Mouse (Mus musculus) lung, adult 2 months (tissue): Measurements from ENCODE around the gene Ttyh2.

ENCODE experiments used
- CTCF ChIP-seq: fragments of 200-500 bp; IDR thresholded peaks from 2 replicates; pipeline ENCODE4 v1.5.1; 2011; ENCODE audit warnings: mild to moderate bottlenecking, low read length, control low read depth; ENCODE audit not compliant: insufficient read depth
- POLR2A ChIP-seq: fragments of 200-500 bp; IDR thresholded peaks from 2 replicates; pipeline ENCODE4 v1.6.1; 2011; ENCODE audit warnings: low read depth, mild to moderate bottlenecking, control low read depth, low read length, borderline replicate concordance; ENCODE audit errors: extremely low read depth

DNA sequence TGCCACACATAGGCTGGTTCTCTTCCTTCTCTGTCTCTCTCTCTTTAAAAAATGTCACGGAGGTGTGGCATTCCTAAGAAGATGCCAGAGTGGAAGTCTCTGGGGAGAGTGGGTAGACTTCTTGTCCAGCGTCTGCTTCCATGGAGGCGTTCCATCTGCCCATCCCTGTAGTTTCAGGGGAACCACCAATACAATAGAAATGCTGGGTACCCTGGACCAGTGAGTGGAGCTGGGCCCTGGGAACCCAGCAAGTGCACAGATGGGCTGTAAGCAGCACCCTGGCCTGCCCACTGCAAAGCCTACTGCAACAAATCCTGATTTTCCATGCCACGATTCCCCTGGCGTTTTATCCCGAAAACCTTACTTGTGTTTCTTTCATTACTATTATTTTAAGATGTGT lies 39.3 kb downstream of the Ttyh2 start:
- no peak for TF ChIP-seq CTCF
- TF ChIP-seq POLR2A: no peak
